Mouse (Mus musculus): ENCODE results near the gene St3gal3.

Gene St3gal3

GRCm38 (mm10) chr4:118019640-118020039 lies 115.1 kb downstream of the St3gal3 start:
- no peak for DNase-seq (ENCODE audit: low spot score)

GRCm38 (mm10) chr4:118019218-118019617 lies 115.5 kb downstream of the St3gal3 start:
- no peak for DNase-seq (ENCODE audit: low spot score)

GRCm38 (mm10) chr4:118017021-118017805 lies 117.5 kb downstream of the St3gal3 start:
- DNase-seq (ENCODE audit: low spot score), result no peak

- no peak for DNase-seq (ENCODE audit: low spot score)
Measured at GRCm38 (mm10) chr4:118016323-118016911, 118.3 kb downstream of the St3gal3 start.

GRCm38 (mm10) chr4:118015636-118016035 lies 119.1 kb downstream of the St3gal3 start:
- DNase-seq (ENCODE audit: low spot score), result peak; percentile 72

- no peak for DNase-seq (ENCODE audit: low spot score)
Measured at GRCm38 (mm10) chr4:118015126-118015525, 119.6 kb downstream of the St3gal3 start.

- no peak for DNase-seq (ENCODE audit: low spot score)
Measured at GRCm38 (mm10) chr4:118010661-118011173, 124.0 kb downstream of the St3gal3 start.

- DNase-seq (ENCODE audit: low spot score), result peak; percentile 14
Measured at GRCm38 (mm10) chr4:118008433-118009033, 126.2 kb downstream of the St3gal3 start.

- DNase-seq (ENCODE audit: low spot score), result no peak
Measured at GRCm38 (mm10) chr4:118001355-118001754, 133.4 kb downstream of the St3gal3 start.

GRCm38 (mm10) chr4:118000605-118001208 lies 134.0 kb downstream of the St3gal3 start:
- DNase-seq (ENCODE audit: low spot score), result no peak

GRCm38 (mm10) chr4:117999951-118000350 lies 134.8 kb downstream of the St3gal3 start:
- no peak for DNase-seq (ENCODE audit: low spot score)

- DNase-seq (ENCODE audit: low spot score), result peak; percentile 51
Measured at GRCm38 (mm10) chr4:117997381-117998269, 137.1 kb downstream of the St3gal3 start.

GRCm38 (mm10) chr4:117996701-117997100 lies 138.0 kb downstream of the St3gal3 start:
- DNase-seq (ENCODE audit: low spot score), result no peak

- DNase-seq (ENCODE audit: low spot score), result no peak
Measured at GRCm38 (mm10) chr4:117995461-117995860, 139.3 kb downstream of the St3gal3 start.

- DNase-seq (ENCODE audit: low spot score), result no peak
Measured at GRCm38 (mm10) chr4:117993421-117993820, 141.3 kb downstream of the St3gal3 start.

- no peak for DNase-seq (ENCODE audit: low spot score)
Measured at GRCm38 (mm10) chr4:117992872-117993271, 141.8 kb downstream of the St3gal3 start.

GRCm38 (mm10) chr4:117992036-117992435 lies 142.7 kb downstream of the St3gal3 start:
- DNase-seq (ENCODE audit: low spot score), result no peak

- DNase-seq (ENCODE audit: low spot score), result peak; percentile 62
Measured at GRCm38 (mm10) chr4:117991055-117991627, 143.6 kb downstream of the St3gal3 start.

GRCm38 (mm10) chr4:117990571-117990970 lies 144.1 kb downstream of the St3gal3 start:
- DNase-seq (ENCODE audit: low spot score), result no peak

- DNase-seq (ENCODE audit: low spot score), result no peak
Measured at GRCm38 (mm10) chr4:117989801-117990200, 144.9 kb downstream of the St3gal3 start.

GRCm38 (mm10) chr4:117986766-117987165 lies 147.9 kb downstream of the St3gal3 start:
- no peak for DNase-seq (ENCODE audit: low spot score)

Measured in MN1 (cell line).